In genomic region chr5:148547870-148548456, GRCm38 (mm10) we compare ENCODE assay signal across 8 mouse cellular contexts. TPM values are rescaled to one million over a fixed set of nuclear protein-coding genes. Genes with fewer than 3 reads are reported as not detected.
DNase-seq lines count a peak whose midpoint lies in the region; ATAC-seq and TF ChIP-seq lines count a peak whose summit lies in the region.

No protein-coding gene starts in this region.

- H3K4me3 ChIP-seq in cerebellum, adult 2 months (replicated peaks; ENCODE audit: insufficient read depth, low read depth, low read length): peak overlapping the region; percentile 9
- H3K4me3 ChIP-seq in lung, embryonic 15.5 days: no peak overlapping the region
- H3K4me3 ChIP-seq in intestine, embryonic 15.5 days (replicated peaks): no peak overlapping the region

- DNase-seq in cerebellum, adult 2 months: peak in 1 of 2 experiments; percentile 22
- DNase-seq in lung, postnatal 10 days: no peak
- DNase-seq in retina, embryonic 14.5 days (ENCODE audit: low spot score): peak; percentile 69
- no peak for DNase-seq in ovary, postnatal 36 days (ENCODE audit: low spot score)
- no peak for DNase-seq in gastrocnemius, postnatal 36 days

- 12% methylated on average over 10 of the region's 10 CpGs for WGBS in cerebellum, adult 2 months
- 9% methylated on average over 10 of the region's 10 CpGs for WGBS in lung, embryonic 15.5 days
- 29% methylated on average over 10 of the region's 10 CpGs for WGBS in intestine, embryonic 15.5 days

- ATAC-seq in cerebellum, adult (ENCODE audit: insufficient number of reproducible peaks, low FRiP score, low TSS enrichment): no peak
- ATAC-seq in lung, embryonic 15.5 days (ENCODE audit: borderline replicate concordance, extremely low read depth, low FRiP score, low TSS enrichment): no peak
- no peak for ATAC-seq in intestine, embryonic 15.5 days

- 0 out of 2 replicates have a peak overlapping the region, but pooled peaks have one; percentile 17 for H3K27ac ChIP-seq in cerebellum, adult 2 months (ENCODE audit: insufficient read depth, low read length)
- 0 out of 2 replicates have a peak overlapping the region, but pooled peaks have one; percentile 38 for H3K27ac ChIP-seq in lung, embryonic 15.5 days
- peak overlapping the region; percentile 51 for H3K27ac ChIP-seq in intestine, embryonic 15.5 days

- H3K9me3 ChIP-seq in lung, embryonic 15.5 days: no peaks in the 10 kb centered on the region
- no peaks in the 10 kb centered on the region for H3K9me3 ChIP-seq in intestine, embryonic 15.5 days

- no peaks in the 10 kb centered on the region for H3K27me3 ChIP-seq in cerebellum, adult 2 months (ENCODE audit: control insufficient read depth, insufficient read depth, low read length)
- H3K27me3 ChIP-seq in lung, embryonic 15.5 days: no peaks in the 10 kb centered on the region
- no peaks in the 10 kb centered on the region for H3K27me3 ChIP-seq in intestine, embryonic 15.5 days (replicated peaks)

- intact Hi-C loops in gastrocnemius, postnatal 36 days (cut with DNase I): no loop called here

- TF ChIP-seq CTCF in cerebellum, adult 2 months (IDR thresholded peaks at IDR 0.05; ENCODE audit: borderline replicate concordance, insufficient read depth, low read depth, low read length): no peak

- peak overlapping the region; percentile 30 for H3K4me2 ChIP-seq in lung, embryonic 15.5 days
- peak overlapping the region; percentile 39 for H3K4me2 ChIP-seq in intestine, embryonic 15.5 days (replicated peaks)

- no peak overlapping the region for H3K9ac ChIP-seq in lung, embryonic 15.5 days
- no peak overlapping the region for H3K9ac ChIP-seq in intestine, embryonic 15.5 days

- H3K4me1 ChIP-seq in cerebellum, adult 2 months (ENCODE audit: control insufficient read depth, insufficient read depth, low read length): peaks cover 13% of the 10 kb centered on the region; the same call in 1 of the 2 replicates
- peaks cover 42% of the 10 kb centered on the region for H3K4me1 ChIP-seq in lung, embryonic 15.5 days
- H3K4me1 ChIP-seq in intestine, embryonic 15.5 days (replicated peaks): peaks cover 19% of the 10 kb centered on the region

- H3K36me3 ChIP-seq in lung, embryonic 15.5 days: no peaks in the 10 kb centered on the region
- H3K36me3 ChIP-seq in intestine, embryonic 15.5 days: no peaks in the 10 kb centered on the region

- no peak for TF ChIP-seq POLR2A in cerebellum, adult 2 months (IDR thresholded peaks at IDR 0.05; ENCODE audit: borderline replicate concordance, insufficient read depth, low read length)

RNA-seq across cellular contexts. Expression of gene Ubl3, which starts 4.6 kb away (rescaled TPM):
- polyA plus RNA-seq in cerebellum, adult 2 months (2012; rRNA removed): 182 and 202 TPM in 2 replicates
- 85.2 and 88.1 TPM in 2 replicates for polyA plus RNA-seq in lung, embryonic 15.5 days (2015; fragmentation: Nextera tagmentation; extraction: Ambion mirVana)
- 79.9 and 82.9 TPM in 2 replicates for polyA plus RNA-seq in intestine, embryonic 15.5 days (2015; fragmentation: Nextera tagmentation; extraction: Ambion mirVana)
- total RNA-seq in gastrocnemius, postnatal 36 days (2021): 100 to 1,000 TPM; 103 to 116 TPM
